Mouse (Mus musculus) ES-E14 (cell line): Measurements from ENCODE around the gene Rnaset2a. TPM values are rescaled to one million over a fixed set of nuclear protein-coding genes. Genes with fewer than 3 reads are reported as not detected.
"Not testable (repeated sequence)": the region's sequence is repeated elsewhere in the genome, so short reads cannot be mapped to it uniquely, and the experiment has no call there.

Experiments
- DNase-seq: peaks from one replicate; pipeline ENCODE4 v3.0.0-alpha.2; 2013; ENCODE audit warnings: low read depth, low spot score
- H3K27ac ChIP-seq: 2 replicates; pipeline ENCODE4 v1.5.1; 2012; ENCODE audit warnings: low read depth, mild to moderate bottlenecking, low read length, moderate library complexity, mixed read lengths; ENCODE audit not compliant: poor library complexity, insufficient read depth, severe bottlenecking
- H3K36me3 ChIP-seq: 2 replicates; pipeline ENCODE4 v1.6.1; 2012; ENCODE audit warnings: mild to moderate bottlenecking, low read length, moderate library complexity, mixed read lengths; ENCODE audit not compliant: control insufficient read depth, poor library complexity, insufficient read depth, severe bottlenecking
- H3K4me1 ChIP-seq, 2 experiments: fragments of 150-350 bp in 1 of 2; sonication (generic) in 1 of 2; 2 replicates each; pipeline ENCODE4 v1.6.1; 2012; ENCODE audit warnings: low read length in 2 of 2, mild to moderate bottlenecking in 1 of 2, mixed read lengths in 1 of 2; ENCODE audit not compliant: control insufficient read depth in 2 of 2, insufficient read depth in 2 of 2, poor library complexity in 1 of 2
- H3K4me3 ChIP-seq, 2 experiments: fragments of 150-350 bp in 1 of 2; sonication (generic) in 1 of 2; 2 replicates each; pipeline ENCODE4 v1.5.1; 2012; ENCODE audit warnings: low read length in 2 of 2, low read depth in 1 of 2, mild to moderate bottlenecking in 1 of 2, mixed read lengths in 1 of 2; ENCODE audit not compliant: insufficient read depth in 1 of 2, poor library complexity in 1 of 2, severe bottlenecking in 1 of 2
- H3K9ac ChIP-seq: 2 replicates; pipeline ENCODE4 v1.6.1; 2012; ENCODE audit warnings: low read depth, mild to moderate bottlenecking, low read length, mixed read lengths; ENCODE audit not compliant: poor library complexity, insufficient read depth, severe bottlenecking
- H3K9me3 ChIP-seq: fragments of 150-350 bp; sonication (generic); 2 replicates; pipeline ENCODE4 v1.6.1; 2012; ENCODE audit warnings: low read depth, mild to moderate bottlenecking, low read length; ENCODE audit not compliant: control insufficient read depth, insufficient read depth
- in situ Hi-C, 2 experiments: fragments of 600-800 bp; cut with MboI; formaldehyde crosslinking; loops; one replicate each; pipeline ENCODE4 v1.15.1; 2025; ENCODE audit warnings: low sequenced_read_pairs in 2 of 2, inconsistent platforms in 1 of 2; ENCODE audit not compliant: unreplicated experiment in 2 of 2
- total RNA-seq: library from RNA; depleted of rRNA; stranded (reverse); fragments of 300-350 nt; gene quantifications from 2 replicates; pipeline ENCODE4 v1.2.3, GENCODE M21; 2012

The Rnaset2a gene
- total RNA-seq, 1 experiment: 24.5 TPM

DNA sequence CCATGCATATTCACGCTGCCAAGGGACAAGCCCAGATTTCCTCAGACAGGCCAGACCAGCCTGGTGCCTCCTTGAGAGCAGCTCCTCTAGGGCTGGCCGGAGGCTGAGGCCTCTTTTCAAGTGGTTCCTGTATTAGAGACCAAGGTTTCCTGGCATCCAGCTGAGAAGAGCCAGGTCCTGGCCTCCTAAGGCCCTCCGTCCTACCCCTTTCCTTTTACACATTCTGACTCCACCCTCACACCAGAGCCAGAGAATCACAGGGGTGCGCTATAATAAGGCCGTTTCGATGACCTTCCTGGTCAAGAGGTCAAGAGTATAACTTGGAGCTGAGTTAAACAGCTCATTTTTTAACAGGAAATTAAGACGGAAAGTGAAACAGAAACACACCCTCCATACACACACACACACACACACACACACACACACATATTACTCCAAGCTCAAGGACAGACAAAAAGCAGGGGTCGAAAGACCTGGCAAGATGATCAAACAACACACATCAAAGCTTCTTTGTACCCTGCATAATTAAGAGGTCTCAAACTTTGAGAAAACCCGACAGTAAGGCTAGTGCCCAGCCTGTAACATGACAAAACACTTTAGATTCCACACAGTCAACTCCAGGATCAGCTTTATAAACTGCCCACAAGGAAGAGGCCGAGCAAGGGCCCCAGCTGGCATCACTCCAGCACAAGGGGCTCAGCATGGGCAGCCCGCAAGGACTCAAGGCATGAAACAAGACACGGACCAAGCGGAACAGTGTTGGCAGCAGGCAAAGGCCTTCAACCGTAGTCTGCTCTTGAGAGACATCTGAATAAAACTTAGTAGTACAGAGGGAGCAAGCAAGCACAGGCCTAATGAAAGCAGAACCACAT lies 3.9 kb downstream of the Rnaset2a start:
- H3K4me3 ChIP-seq, in situ Hi-C loops, DNase-seq: not testable (repeated sequence)

DNA sequence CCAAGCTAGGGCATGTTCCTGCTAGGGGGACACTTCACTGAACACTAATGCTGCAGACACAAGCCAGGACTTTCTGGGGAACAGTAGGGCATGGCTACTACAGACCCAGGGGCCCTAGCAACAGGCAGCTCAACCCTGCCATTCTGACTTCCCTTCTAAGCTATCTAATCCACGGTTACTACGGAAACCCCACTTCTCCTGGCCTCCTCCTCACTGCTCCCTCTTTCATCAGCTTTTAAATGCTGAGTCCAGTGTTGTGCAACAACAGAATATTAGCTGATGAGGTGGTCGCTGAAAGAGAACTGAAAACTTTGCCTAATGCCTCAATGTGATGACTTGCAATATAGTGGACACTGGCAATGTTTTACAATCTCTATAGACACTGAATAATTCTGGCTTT lies 7.7 kb downstream of the Rnaset2a start:
- H3K9me3 ChIP-seq, H3K4me3 ChIP-seq, H3K36me3 ChIP-seq, H3K4me1 ChIP-seq, in situ Hi-C loops, DNase-seq, H3K27ac ChIP-seq, H3K9ac ChIP-seq: not testable (repeated sequence)

More for the DNA sequence above, 3.9 kb downstream of the Rnaset2a start:
- H3K27ac ChIP-seq, H3K36me3 ChIP-seq, H3K9me3 ChIP-seq, H3K4me1 ChIP-seq, H3K9ac ChIP-seq: not testable (repeated sequence)

DNA sequence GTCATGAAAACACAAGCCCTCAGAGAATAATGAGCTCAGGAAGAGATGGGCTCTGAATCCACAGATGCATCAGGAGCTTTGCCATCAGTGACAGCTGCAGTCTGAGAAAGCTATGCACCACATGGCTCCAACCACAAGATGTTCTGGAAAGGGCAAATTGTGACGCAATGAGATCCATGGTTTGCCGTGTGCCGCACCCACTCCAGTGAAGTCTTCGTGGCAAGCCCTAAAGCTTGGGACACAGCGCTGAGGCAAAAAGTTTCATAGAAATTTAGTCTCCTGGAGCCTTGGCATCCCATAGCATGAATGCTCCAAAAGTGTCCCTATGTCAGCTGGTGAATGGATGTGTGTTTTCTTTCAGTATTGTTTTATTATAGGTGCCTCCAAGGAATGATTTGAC lies 9.8 kb downstream of the Rnaset2a start:
- H3K9ac ChIP-seq, H3K36me3 ChIP-seq, H3K4me3 ChIP-seq, H3K4me1 ChIP-seq, in situ Hi-C loops, H3K27ac ChIP-seq, DNase-seq, H3K9me3 ChIP-seq: not testable (repeated sequence)

DNA sequence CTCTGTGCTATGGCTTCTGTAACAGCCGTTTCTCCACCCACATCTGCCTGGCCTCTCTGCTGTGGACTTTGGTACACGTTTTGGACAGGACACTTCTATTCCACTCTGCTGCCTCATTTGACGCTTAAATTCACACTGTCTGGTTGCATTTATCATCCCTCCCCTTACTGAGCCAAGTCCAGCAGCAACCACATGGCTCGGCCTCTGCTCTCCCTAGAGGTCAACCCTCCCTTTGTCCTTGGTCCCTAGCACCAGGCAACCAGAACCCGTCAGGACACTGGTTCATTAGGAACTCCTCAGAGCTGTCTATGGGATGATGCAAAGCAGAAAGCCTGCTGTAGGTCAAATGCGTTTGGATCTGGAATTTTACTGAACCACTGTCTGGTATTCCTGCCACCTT lies 17.0 kb downstream of the Rnaset2a start:
- H3K4me1 ChIP-seq, H3K4me3 ChIP-seq, in situ Hi-C loops, DNase-seq, H3K9me3 ChIP-seq, H3K9ac ChIP-seq, H3K36me3 ChIP-seq, H3K27ac ChIP-seq: not testable (repeated sequence)

DNA sequence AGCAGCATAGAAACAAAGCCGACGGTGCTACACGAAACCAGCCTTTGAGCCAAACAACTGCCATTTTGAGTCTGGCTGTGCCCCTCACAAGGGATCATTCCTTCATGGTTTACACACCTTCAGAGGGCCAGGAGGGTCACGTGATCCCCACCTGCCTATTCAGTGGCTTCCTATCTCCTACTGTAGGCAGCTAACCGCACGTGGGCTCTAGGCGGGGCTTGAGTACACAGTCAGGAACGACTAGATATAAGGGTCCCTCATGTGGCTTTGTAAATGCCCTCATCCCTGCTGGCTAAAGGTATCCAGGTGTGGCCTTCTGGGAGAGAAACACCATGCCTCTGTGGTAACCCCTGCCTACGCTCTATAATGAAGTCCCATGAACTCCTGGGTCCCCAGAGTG lies 18.3 kb downstream of the Rnaset2a start:
- H3K9me3 ChIP-seq, H3K27ac ChIP-seq, H3K36me3 ChIP-seq, H3K4me3 ChIP-seq, H3K4me1 ChIP-seq, H3K9ac ChIP-seq, in situ Hi-C loops, DNase-seq: not testable (repeated sequence)

DNA sequence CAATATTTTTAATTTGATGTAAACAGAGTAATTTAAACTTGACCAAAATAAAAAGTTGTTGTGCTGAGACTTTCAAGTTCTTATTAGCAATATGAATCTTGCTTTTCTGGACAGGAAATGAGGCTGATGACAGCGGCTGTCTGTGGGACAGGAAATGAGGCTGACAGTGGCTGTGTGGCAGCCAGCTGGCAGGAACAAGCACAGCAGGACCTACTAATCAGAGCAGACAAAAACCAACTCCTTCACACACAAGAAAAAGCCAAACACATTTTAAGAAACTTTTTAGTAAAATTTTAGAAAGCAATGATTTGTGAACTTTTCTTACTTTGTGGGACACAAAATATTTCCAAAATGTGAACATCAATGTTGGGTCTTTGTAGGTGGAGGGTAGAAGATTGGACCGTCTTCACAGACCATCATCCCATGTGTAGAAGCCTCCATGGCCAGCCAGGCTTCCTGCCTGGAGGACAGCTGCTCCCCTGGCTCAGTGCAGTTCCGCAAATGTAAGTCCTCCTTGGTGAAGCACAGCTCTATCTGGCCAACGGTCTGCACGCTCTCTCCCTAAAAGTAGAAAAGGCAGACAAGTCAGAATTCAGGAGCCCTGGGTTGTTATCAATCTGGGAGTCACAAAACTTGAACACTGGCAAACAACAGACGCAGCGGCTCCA lies 19.4 kb downstream of the Rnaset2a start:
- H3K27ac ChIP-seq, H3K9me3 ChIP-seq, DNase-seq, H3K36me3 ChIP-seq, H3K9ac ChIP-seq, in situ Hi-C loops, H3K4me3 ChIP-seq, H3K4me1 ChIP-seq: not testable (repeated sequence)

DNA sequence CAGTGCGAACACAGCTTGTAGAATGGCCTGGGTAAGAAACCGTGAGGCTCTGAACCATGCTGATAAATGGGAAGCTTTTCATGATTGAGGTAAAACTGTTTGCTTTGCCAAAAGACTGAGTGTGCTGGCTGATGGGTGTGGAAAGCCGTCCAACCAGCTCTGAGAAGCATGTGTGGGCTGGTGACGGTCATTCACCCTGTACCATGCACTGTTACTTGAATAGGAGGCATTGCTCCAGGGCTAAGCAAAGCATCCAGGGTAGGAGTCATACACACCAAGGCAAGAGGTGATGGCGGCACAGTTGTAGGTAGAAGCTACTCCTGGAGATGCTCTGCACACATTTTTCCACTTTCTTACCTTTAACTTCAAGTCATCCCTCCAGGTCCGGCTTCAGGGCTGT lies 23.3 kb downstream of the Rnaset2a start:
- in situ Hi-C loops, H3K27ac ChIP-seq: not testable (repeated sequence)

DNA sequence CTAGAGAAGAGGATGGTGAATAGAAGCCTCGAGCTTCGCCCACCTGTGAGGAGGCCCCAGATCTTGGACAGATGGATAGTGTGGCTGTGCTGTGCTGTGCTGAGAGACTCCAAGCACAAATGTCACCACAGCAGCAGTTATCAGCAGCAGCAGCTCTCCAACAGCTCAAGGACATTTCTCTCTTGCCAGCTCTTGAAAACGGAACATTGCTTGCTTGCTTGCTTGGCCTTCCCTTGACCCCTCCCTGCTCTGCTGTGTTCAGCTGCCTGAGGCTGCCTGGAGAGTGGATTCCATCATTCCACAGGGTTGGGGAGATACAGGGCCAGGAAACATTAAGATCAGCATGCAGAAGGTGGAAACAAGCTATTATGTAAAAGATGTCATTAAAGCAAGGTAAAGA lies 24.9 kb downstream of the Rnaset2a start:
- H3K9me3 ChIP-seq, H3K9ac ChIP-seq, H3K4me1 ChIP-seq, H3K27ac ChIP-seq, H3K36me3 ChIP-seq, in situ Hi-C loops, DNase-seq, H3K4me3 ChIP-seq: not testable (repeated sequence)

More for the DNA sequence above, 23.3 kb downstream of the Rnaset2a start:
- H3K4me3 ChIP-seq, H3K9me3 ChIP-seq, H3K9ac ChIP-seq, DNase-seq, H3K36me3 ChIP-seq, H3K4me1 ChIP-seq: not testable (repeated sequence)
